Mouse (Mus musculus): ENCODE data around the gene Col16a1. TPM values are rescaled to one million over a fixed set of nuclear protein-coding genes. Genes with fewer than 3 reads are reported as not detected.

The Col16a1 gene
- 1.4 and 1.9 TPM in 2 replicates for polyA plus RNA-seq (2021; fragmentation: Nextera tagmentation)
- long read RNA-seq, experiment 1, partial matches to known transcripts, result 8 of 15 reads
- long read RNA-seq, experiment 1, other reads (novel, unspliced or antisense), result 7 of 15 reads
- long read RNA-seq, experiment 2, partial matches to known transcripts, result 1 of 3 reads
- long read RNA-seq, experiment 2, other reads (novel, unspliced or antisense), result 2 of 3 reads

GRCm38 (mm10) chr4:130047331-130048202 lies at the start of gene Col16a1:
TSS of gene Col16a1 (plus strand) at chr4:130047840.

DNA sequence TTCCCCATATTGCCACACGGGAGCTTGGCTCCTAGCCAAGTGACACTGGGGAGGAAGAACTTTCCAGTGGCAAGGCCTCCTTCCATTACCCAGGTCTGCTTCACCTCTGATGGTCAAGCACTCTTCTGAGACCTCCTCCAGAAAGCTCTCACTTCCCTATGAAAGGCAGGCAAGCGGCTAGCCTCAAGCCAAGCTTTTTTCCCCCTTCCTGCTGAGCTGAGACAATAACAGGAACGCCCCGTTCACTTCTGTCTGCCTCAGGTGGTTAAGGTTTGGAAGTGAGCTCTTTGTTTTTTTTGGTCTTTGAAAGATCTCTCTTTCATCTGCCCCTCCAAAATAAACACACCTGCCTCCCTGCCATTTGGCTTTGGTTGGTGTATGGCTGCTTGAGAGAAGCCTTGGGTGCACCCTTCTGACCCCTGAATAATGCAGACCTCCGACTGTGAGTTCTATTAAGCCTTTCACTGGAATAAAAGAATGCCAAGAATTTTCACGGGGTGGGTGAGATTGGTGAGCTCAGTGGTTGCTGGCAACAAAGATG lies 54.5 kb downstream of the Col16a1 start, which contains the start of gene Pef1:
TSS of gene Pef1 (plus strand) at position 448 of the 541 bp plus-strand sequence.

GRCm38 (mm10) chr4:130139214-130139492 lies 91.5 kb downstream of the Col16a1 start, which contains the start of gene Hcrtr1:
TSS of gene Hcrtr1 (minus strand) at chr4:130139359.

Other genes with a start within 250 kb of the Col16a1 start
- gene Ptp4a2, start 236.6 kb upstream of the Col16a1 start, polyA plus RNA-seq (2021; fragmentation: Nextera tagmentation), result 125 and 264 TPM in 2 replicates
- 0.06 and 0.09 TPM in 2 replicates for gene Spocd1, start 118.6 kb upstream of the Col16a1 start, polyA plus RNA-seq (2021; fragmentation: Nextera tagmentation)
- gene Adgrb2, start 63.0 kb upstream of the Col16a1 start, polyA plus RNA-seq (2021; fragmentation: Nextera tagmentation), result 32.7 and 39.6 TPM in 2 replicates
- 104 and 120 TPM in 2 replicates for gene Pef1, start 54.7 kb downstream of the Col16a1 start, polyA plus RNA-seq (2021; fragmentation: Nextera tagmentation)
- 1.2 and 1.8 TPM in 2 replicates for gene Hcrtr1, start 91.5 kb downstream of the Col16a1 start, polyA plus RNA-seq (2021; fragmentation: Nextera tagmentation)
- gene Tinagl1, start 127.3 kb downstream of the Col16a1 start, polyA plus RNA-seq (2021; fragmentation: Nextera tagmentation), result 7.3 and 7.6 TPM in 2 replicates
- gene Gm853, start 174.6 kb downstream of the Col16a1 start, polyA plus RNA-seq (2021; fragmentation: Nextera tagmentation), result not detected in 2 replicates
- 3.5 and 4.2 TPM in 2 replicates for gene Serinc2, start 231.4 kb downstream of the Col16a1 start, polyA plus RNA-seq (2021; fragmentation: Nextera tagmentation)